Mouse (Mus musculus) stomach, postnatal 0 days (tissue): ENCODE measurements at regions not wholly inside any gene's neighbourhood (a gene's known extent, or its start where the extent isn't known, plus 50 kb on each side); places are given as distances from the start of the nearest gene placed in this dataset.

Experiments
- ATAC-seq: fragments of 200-750 bp; cut with Nextera tagmentation; 2 replicates; pipeline ENCODE4 v1.8.0; 2017; ENCODE audit not compliant: low FRiP score, low TSS enrichment
- DNase-seq: peaks from one replicate; pipeline ENCODE4 v3.0.0-alpha.2; 2016; ENCODE audit warnings: low spot score
- H3K27ac ChIP-seq: fragments of 300-500 bp; sonication (generic); replicated peaks from 2 replicates; pipeline ENCODE4 v1.5.1; 2014; ENCODE audit warnings: mild to moderate bottlenecking, control low read depth
- H3K27me3 ChIP-seq: fragments of 300-500 bp; sonication (generic); 2 replicates; pipeline ENCODE4 v1.6.1; 2014; ENCODE audit warnings: low read length; ENCODE audit not compliant: control insufficient read depth, insufficient read depth
- H3K36me3 ChIP-seq: fragments of 300-500 bp; sonication (generic); 2 replicates; pipeline ENCODE4 v1.6.1; 2014; ENCODE audit warnings: low read length, mixed read lengths; ENCODE audit not compliant: control insufficient read depth, insufficient read depth
- H3K4me1 ChIP-seq: fragments of 300-500 bp; sonication (generic); replicated peaks from 2 replicates; pipeline ENCODE4 v1.6.1; 2014; ENCODE audit warnings: antibody characterized with exemption; ENCODE audit not compliant: control insufficient read depth, insufficient read depth
- H3K4me2 ChIP-seq: fragments of 300-500 bp; sonication (generic); replicated peaks from 2 replicates; pipeline ENCODE4 v1.6.1; 2014; ENCODE audit warnings: low read depth, mild to moderate bottlenecking, control low read depth, moderate library complexity
- H3K4me3 ChIP-seq: fragments of 300-500 bp; sonication (generic); 2 replicates; pipeline ENCODE4 v1.5.1; 2014; ENCODE audit warnings: low read depth, low read length, control low read depth
- H3K9ac ChIP-seq: fragments of 300-500 bp; sonication (generic); 2 replicates; pipeline ENCODE4 v1.6.1; 2014; ENCODE audit warnings: mild to moderate bottlenecking, low read length, control low read depth, mixed read lengths
- H3K9me3 ChIP-seq: fragments of 300-500 bp; sonication (generic); 2 replicates; pipeline ENCODE4 v1.6.1; 2016; ENCODE audit warnings: low read length; ENCODE audit not compliant: control insufficient read depth
- CTCF ChIP-seq: IDR thresholded peaks from 2 replicates; pipeline ENCODE4 v1.5.1; 2016; ENCODE audit warnings: antibody characterized with exemption, low read depth, mild to moderate bottlenecking, moderate library complexity
- EP300 ChIP-seq: optimal IDR thresholded peaks from 2 replicates; pipeline ENCODE3; 2016; ENCODE audit warnings: antibody characterized with exemption
- WGBS: fragments of 180-500 bp; shearing (Covaris S2); extraction: QIAGEN DNeasy Blood & Tissue Kit; methylation state at CpG from one replicate; pipeline ENCODE4 v1.1.7; 2014; 5-methylcytosine and 5-hydroxymethylcytosine counted together

DNA sequence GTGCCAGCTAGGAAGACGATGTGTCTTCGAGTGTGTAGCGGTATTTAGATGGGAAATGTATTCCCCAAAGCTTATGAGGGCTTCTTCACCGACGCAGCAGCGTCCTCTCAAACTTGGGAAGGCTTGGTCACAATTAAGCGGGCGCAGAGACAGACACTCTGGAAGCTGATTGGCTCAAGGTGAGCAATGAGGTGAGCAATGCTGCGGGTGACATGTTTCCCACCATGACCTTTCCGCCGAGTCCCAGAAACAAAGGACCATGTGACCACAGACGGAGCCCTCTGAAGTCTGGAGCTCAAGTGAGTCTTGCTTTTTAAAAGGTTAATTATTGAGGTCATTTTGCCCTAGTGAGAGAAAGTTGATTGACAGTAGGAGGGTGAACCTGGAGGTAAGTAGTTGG is 108.0 kb upstream of the Bach2 start:
- 76% methylated on average over 12 of the region's 12 CpGs for WGBS
- Histone ChIP-seq H3K27ac (no peak overlapping the region), H3K4me3 (no peak overlapping the region), H3K9ac (no peak overlapping the region), H3K4me2 (no peak overlapping the region), H3K27me3 (no peaks in the 10 kb centered on the region), H3K4me1 (no peaks in the 10 kb centered on the region), H3K36me3 (no peaks in the 10 kb centered on the region), H3K9me3 (no peaks in the 10 kb centered on the region)
- no peak for ATAC-seq
- TF ChIP-seq EP300 (no peak), CTCF (no peak)
- no peak for DNase-seq

DNA sequence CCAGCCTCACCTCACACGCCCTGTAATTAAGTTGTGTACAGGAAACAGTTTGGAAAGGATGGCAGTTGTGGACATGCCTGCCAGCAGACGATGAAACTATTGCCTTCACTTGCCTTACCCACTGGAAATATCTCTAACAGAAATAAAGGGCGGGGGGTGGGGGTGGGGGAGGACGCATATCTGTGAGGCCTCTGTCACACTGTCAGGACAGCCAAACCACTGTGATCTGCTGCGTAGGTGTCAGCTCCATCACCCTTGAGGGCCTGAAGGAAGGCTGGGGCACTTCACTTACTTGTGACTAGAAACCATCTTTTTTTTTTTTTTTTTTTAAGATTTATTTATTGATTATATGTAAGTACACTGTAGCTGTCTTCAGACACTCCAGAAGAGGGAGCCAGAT is 106.8 kb upstream of the Bach2 start:
- TF ChIP-seq EP300 (no peak), CTCF (no peak)
- Histone ChIP-seq H3K27ac (no peak overlapping the region), H3K36me3 (no peaks in the 10 kb centered on the region), H3K4me2 (no peak overlapping the region), H3K27me3 (no peaks in the 10 kb centered on the region), H3K4me3 (no peak overlapping the region), H3K4me1 (no peaks in the 10 kb centered on the region), H3K9me3 (no peaks in the 10 kb centered on the region), H3K9ac (no peak overlapping the region)
- WGBS, result 77% methylated on average over 5 of the region's 5 CpGs
- DNase-seq (no peak), ATAC-seq (no peak)

DNA sequence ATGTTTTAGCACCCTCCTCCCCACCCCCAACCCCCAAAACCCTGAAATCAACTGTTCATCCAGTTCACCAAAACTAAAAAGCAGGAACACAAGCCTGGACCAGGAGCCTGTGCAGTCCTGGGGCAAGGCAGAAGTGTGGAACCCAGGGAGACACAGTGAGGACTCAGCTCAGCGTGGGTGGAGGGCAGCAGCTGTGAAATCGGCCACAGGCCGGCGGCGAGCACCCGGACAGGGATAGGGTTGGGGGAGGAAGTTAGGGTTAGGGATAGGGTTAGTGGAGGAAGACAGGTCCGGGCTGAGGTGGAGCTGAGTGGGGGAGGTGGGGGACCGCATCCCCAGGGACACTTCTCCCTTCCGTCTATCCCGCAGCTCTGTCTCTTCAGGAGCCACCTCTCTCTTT is 102.5 kb upstream of the Bach2 start:
- H3K36me3 ChIP-seq, result no peaks in the 10 kb centered on the region
- H3K27me3 ChIP-seq, result no peaks in the 10 kb centered on the region
- H3K4me1 ChIP-seq, result no peaks in the 10 kb centered on the region
- TF ChIP-seq EP300 (no peak), CTCF (no peak)
- ATAC-seq (no peak), DNase-seq (no peak)
- no peak overlapping the region for H3K4me2 ChIP-seq
- no peak overlapping the region for H3K9ac ChIP-seq
- no peak overlapping the region for H3K27ac ChIP-seq
- WGBS, result 82% methylated on average over 10 of the region's 10 CpGs
- no peaks in the 10 kb centered on the region for H3K9me3 ChIP-seq
- H3K4me3 ChIP-seq, result no peak overlapping the region

DNA sequence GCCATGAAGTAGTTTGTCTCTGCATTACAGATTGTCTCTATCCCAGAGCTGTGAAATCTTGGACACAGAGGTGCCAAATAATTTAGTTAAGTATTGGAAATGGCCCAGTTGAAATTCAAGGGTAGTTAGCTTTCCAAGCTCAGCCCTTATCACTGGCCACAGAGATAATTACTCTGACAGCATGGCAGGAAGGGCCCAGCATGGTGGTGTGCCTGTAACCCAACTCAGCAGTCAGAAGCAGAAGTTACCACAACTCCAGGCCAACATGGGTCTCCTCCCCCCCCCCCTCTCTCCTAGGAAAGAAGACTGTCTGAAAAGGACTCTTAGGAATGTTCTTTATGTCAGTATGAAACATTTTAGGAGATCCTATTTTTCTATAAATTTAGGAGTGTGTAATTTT is 101.4 kb upstream of the Bach2 start:
- DNase-seq (no peak), ATAC-seq (no peak)
- Histone ChIP-seq H3K9ac (no peak overlapping the region), H3K4me3 (no peak overlapping the region), H3K4me1 (no peaks in the 10 kb centered on the region), H3K4me2 (no peak overlapping the region), H3K9me3 (no peaks in the 10 kb centered on the region), H3K27ac (no peak overlapping the region), H3K27me3 (no peaks in the 10 kb centered on the region), H3K36me3 (no peaks in the 10 kb centered on the region)
- TF ChIP-seq EP300, result no peak
- no peak for TF ChIP-seq CTCF

DNA sequence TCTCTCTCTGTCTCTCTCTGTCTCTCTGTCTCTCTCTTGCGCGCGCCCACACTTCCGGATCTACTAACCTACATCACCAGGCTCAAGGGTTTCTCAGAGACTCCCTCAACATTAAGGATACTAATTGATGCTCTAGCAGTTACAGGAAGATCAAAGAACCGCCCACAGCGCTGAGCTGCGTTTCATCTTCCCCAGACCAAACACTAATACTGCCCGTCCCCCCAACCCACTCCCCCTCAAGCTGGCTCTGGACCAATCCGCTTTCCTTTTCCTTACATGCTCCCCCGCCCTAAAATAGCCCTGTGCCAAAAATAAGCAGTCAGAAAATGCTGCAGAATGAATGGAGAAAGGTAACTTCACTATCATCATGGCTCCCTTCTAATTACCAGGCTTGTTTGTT is 100.6 kb upstream of the Bach2 start:
- TF ChIP-seq EP300 (no peak), CTCF (no peak)
- H3K9me3 ChIP-seq, result no peaks in the 10 kb centered on the region
- 62% methylated on average over 10 of the region's 10 CpGs for WGBS
- ATAC-seq, result no peak
- H3K27me3 ChIP-seq, result no peaks in the 10 kb centered on the region
- H3K36me3 ChIP-seq, result no peaks in the 10 kb centered on the region
- H3K27ac ChIP-seq, result no peak overlapping the region
- no peak overlapping the region for H3K4me2 ChIP-seq
- DNase-seq, result no peak
- no peak overlapping the region for H3K9ac ChIP-seq
- no peak overlapping the region for H3K4me3 ChIP-seq
- H3K4me1 ChIP-seq, result no peaks in the 10 kb centered on the region

DNA sequence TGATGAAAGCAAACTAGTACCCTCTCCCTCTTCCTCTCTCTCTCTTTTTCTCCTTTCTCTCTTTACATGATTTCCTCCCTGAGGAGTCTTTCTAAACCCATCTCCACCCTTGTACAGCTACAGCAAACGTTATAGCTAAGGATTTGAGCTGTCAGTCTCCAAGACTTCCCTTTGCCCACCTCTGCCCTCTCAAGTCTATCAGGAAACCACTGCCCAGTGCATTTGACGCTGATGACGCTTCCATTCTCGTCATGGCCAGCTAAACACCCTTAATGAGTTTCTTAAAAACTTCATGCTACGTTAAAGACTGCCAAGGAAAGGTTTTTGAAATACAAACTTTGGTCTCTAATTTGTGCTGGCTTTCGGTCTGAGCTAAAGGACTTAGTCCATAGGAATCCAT is 99.0 kb upstream of the Bach2 start:
- Histone ChIP-seq H3K9me3 (no peaks in the 10 kb centered on the region), H3K4me1 (no peaks in the 10 kb centered on the region), H3K4me2 (no peak overlapping the region), H3K4me3 (no peak overlapping the region), H3K9ac (no peak overlapping the region), H3K27me3 (no peaks in the 10 kb centered on the region), H3K36me3 (no peaks in the 10 kb centered on the region), H3K27ac (no peak overlapping the region)
- 72% methylated on average over 6 of the region's 6 CpGs for WGBS
- ATAC-seq, result no peak
- DNase-seq, result no peak
- TF ChIP-seq CTCF (no peak), EP300 (no peak)
